Mouse (Mus musculus) bone marrow, adult 2 months (tissue): Measurements from ENCODE around the gene Inca1.

Source experiments
- CTCF ChIP-seq: fragments of 200-500 bp; IDR thresholded peaks from 2 replicates; pipeline ENCODE4 v1.5.1; 2011; ENCODE audit warnings: low read length, control low read depth; ENCODE audit not compliant: control insufficient read depth, insufficient read depth
- POLR2A ChIP-seq: fragments of 200-500 bp; IDR thresholded peaks from 2 replicates; pipeline ENCODE4 v1.6.1; 2011; ENCODE audit warnings: low read depth, mild to moderate bottlenecking, control low read depth, low read length, borderline replicate concordance; ENCODE audit not compliant: control insufficient read depth

DNA sequence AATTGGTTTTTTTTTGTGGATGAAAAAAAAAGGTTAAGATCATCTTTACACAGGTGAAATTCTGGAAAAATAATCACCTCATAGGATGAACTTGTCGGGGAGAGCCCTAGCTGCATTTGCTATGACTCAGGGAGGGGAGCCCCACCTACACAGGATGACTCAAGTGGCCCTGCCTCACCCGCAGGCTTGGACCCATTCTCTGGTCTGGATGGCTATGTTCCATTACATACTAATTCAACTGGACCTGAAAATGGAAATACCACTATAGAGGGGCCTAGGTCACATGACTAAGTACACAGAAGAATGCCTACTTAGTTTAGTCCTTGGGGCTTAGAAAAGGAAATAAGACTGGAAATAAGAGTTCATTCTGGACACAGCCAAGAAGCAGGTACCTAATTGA is 48.6 kb downstream of the Inca1 start:
- TF ChIP-seq CTCF (no peak), POLR2A (no peak)
